Mouse (Mus musculus): Measurements from ENCODE around the gene AU041133.
"Not testable (repeated sequence)": the region's sequence is repeated elsewhere in the genome, so short reads cannot be mapped to it uniquely, and the experiment has no call there.

AU041133 gene

DNA sequence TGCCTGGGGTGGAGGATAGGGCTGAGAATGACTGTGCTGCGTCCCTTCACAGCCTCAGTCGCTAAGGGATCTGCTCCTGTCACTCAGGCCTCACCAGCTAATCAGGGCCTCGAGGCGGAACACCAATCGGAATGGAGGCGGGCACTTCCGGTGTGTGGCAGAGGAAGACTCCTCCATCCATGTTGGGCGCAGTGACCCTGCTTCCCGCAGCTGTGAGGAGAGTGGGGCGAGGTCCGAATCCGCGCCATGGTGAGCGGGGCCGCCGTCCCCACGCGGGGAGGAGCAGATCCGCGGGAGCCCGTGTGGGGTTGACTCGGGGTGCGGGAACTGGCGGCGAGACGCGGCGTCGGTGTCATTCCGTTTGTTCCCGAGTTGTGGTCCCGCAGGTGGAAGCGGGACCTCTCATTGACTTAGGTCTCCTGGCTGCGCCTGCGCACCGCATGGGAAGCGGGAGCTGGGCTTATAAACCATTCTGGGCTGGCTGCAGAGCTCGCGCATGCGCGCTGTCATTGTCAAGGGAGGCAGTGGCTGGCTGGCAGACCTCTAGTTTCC, at the start of gene AU041133:
Gene AU041133, plus strand, starts transcription at position 164 of the 552 bp plus-strand sequence.
- CTCF ChIA-PET: no interaction called here

DNA sequence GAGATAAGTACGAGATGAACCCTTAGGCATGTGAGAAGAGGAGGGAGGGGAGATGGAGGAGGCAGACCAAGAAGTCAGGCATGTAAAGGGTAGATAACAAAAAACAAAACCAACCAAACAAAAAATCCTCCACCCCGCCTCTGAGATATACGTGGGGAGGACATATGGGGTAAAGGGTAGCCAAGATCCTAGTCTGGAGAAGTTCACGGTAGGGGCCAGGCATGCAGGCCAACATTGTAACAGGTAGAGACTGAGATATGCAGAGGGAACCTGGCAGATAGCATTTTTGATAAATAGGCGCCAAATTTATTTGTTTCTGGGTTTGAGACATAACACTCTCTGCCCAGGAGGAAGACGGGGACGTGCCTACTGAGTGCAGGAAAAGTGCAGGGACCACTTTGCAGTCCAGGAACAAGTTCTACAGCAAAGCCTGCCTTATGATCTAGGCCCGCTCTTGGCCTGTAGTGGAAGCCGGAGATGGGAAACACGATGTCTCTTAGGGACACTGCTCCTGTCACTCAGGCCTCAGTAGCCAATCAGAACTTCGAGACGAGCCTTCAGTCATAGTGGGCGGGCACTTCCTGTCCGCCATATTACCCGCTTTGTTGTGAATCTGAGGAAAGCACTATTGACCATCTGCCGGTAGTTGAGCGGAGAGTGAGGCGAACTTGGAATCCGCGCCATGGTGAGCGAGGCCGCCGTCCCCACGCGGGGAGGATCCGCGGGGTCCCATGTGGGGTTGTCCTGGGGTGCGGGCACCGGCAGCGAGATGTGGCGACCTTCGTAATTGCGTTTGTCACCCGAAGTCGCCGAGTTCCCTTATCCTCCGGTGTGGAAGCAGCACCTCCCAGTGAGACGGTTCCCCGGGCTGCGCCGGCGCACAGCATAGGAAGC, 44.8 kb upstream of the AU041133 start, which contains the start of gene BC024063:
Gene BC024063, plus strand, starts transcription at position 626 of the 894 bp plus-strand sequence.
- CTCF ChIA-PET: not testable (repeated sequence)

DNA sequence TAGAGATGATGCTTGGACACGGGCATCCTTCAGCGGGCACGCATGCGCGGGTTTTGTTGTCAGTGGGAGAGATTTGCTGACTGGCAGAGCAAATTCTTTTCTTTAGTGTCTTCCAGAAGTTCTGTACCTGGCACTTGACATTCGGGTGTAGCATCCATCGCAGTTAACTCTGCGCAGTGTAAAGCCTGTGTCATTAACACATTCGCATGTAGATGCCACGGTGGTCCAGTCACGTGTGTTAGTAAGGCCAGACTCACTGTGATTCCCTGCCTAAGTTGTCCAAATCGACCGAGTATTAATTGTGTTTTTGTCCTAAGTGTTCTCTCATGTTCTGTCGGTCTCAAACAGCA, 44.2 kb upstream of the AU041133 start:
- CTCF ChIA-PET: not testable (repeated sequence)

DNA sequence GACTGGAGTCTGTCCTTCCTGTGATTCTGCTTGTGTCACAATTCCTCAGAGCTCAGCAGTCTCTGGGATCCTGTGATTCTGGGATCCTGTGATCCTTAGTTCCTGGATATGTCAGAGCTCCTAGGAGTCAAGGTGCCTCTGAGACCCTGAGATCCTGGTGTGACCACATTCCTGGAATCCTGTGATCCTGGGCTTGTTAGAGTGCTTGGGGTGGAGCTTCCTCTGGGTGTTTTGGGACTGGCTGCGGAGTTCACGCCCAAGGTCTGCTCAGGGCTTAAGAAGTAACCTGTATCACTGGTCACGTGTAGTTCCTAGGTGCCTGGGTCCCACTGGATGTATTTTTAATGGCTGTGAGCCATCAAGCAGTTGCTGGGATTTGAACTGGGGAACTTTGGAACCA, 10.6 kb upstream of the AU041133 start:
- CTCF ChIA-PET: no interaction called here

DNA sequence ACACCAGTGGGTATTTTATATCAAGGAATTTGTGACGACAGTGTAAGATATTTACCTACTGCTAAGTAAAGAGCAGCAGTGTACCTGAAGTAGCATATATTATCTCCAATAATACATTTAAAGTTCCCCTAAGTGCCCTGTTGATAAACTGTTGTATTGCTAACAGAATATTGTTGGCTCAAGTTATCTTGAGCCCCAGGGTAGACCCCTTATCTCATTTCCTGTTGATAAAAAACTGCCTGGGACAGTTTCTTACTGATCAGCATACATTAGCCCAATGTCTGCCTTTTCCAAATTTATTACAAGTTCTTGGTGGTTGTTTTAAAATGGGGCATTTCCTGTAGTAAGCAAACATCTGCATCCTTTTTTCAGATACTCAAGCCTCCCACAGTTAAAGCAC, 17.5 kb downstream of the AU041133 start:
- CTCF ChIA-PET: no interaction called here

DNA sequence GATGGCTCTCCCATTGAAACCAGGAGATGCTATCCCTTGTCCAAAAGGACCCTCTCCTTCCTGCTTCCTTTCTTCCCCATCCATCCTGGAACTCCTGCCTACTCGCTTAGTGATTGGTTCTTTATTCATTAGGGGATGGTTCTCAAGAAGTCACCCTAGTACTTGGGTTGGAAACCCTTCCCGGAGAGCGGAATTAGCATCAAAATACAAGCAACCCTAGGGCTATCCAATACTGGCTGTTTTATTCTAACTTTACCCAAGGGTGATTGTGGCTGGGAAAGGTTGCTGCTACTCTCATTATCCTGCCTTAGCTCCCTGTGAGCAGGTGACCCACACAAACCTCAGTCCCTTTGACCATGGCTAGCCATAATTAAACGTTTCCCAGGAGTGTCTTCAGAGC, 19.8 kb downstream of the AU041133 start:
- CTCF ChIA-PET: no interaction called here

DNA sequence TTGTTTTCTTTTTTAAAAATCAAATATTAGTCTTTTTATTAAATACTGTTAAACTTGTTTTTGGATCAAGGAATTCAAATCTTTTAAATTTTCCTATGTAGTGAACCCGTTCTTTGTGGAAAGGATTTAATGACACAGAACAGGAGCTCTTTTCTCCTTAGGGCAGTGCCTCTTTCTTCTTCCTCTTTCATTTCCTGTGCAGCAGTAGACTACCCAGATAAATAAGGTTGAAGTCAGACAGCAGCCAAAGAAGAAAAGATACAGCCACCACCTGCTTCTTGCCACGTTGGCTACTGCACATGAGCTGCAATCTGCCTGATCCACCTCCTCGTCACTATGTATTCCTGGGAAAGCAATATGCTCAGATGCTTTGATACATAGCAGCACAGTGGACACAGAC, 40.0 kb downstream of the AU041133 start:
- CTCF ChIA-PET: no interaction called here

DNA sequence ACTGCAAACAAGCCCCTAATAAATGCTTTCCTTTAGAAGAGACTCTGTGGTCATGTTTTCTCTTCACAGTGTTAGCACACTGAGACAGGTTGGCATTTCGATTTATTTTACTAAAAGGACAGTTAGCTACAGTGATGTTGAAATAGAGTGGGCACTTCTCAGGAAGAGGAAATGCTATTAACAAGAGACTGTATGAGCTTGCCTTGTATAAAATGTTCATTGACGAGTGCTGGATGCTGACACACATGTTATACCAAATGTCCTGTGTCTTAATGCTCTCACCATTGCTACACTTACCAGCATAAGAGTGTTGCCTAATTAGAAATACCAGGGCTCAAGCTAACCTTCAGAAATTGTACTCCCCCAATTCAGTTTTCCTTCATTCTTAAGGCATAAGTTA, 42.0 kb downstream of the AU041133 start:
- CTCF ChIA-PET: interaction anchor here (0.6 kb wide), 1 partner anchor 10 kb away, joined by 3 read pairs; no protein-coding TSS in a partner anchor

DNA sequence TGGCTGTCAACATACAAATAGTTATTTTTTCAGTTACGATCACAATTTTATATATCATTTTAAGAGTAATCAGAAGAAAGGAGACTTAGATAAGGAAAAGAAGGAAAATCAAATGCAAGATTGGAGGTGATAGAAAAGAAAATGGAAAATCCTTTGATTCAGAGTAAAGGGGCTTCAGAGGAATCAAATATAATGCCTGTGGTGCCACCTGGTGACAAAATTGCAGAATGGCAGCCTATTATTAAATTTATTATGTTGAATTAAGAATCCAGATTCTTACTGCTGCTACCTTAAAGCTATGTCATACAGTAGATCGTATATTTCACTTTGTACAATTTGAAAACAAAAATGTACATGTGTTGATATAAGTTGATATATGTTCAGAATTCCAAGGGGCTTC, 43.0 kb downstream of the AU041133 start:
- CTCF ChIA-PET: no interaction called here

DNA sequence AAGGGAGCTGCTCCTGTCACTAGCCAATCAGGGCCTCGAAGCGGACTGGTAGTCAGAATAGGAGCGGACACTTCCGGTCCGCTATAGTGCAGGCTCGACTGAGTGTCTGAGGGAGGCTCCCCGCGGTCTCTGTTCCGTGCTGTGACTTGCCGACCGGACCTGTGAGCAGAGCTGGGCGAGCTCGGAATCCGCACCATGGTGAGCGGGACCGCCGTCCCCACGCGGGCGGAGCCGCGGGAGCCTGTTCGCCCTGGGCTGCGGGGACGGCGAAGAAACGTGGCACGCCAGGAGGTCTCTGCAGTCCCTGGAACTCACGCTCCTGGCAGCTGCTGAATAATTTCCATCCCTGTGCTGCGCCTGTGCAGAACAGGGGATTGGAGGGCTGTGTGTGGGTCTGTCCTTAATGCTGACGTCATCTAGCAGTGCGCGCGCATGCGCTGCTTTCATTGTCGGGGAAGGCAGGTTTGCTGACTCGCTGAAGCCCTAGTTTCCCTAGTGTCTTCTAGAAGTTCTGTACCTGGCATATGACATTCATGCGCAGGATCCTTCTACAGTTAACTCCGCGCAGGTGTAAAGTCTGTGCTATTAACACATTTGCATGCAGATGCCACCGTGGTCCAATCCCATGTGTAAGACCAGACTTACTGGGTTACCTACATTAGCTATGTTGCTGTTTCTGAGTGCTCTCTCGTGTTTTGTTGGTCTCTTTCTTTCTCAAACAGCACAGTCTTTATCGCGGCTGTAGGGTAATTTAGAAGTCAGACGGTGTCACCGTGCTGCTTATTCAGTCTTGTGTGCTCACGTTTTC, 50.6 kb downstream of the AU041133 start:
- CTCF ChIA-PET: interaction anchor here (0.6 kb wide), 1 partner anchor 178 kb away, joined by 5 read pairs; no protein-coding TSS in a partner anchor

Measured in spleen, embryonic (tissue).